Mouse (Mus musculus) T-helper 2 cell (primary cell): Measurements from ENCODE around the gene Nxpe5.

ENCODE experiments used
- in situ Hi-C: fragments of 300-600 bp; cut with MboI, MseI; formaldehyde crosslinking; loops from one replicate; pipeline ENCODE4 v1.15.1; 2025; ENCODE audit warnings: high pct_unique_total_duplicates

Nxpe5 gene

GRCm38 (mm10) chr5:138275216-138276050 lies 49.7 kb downstream of the Nxpe5 start:
- in situ Hi-C loops = no loop called here

DNA sequence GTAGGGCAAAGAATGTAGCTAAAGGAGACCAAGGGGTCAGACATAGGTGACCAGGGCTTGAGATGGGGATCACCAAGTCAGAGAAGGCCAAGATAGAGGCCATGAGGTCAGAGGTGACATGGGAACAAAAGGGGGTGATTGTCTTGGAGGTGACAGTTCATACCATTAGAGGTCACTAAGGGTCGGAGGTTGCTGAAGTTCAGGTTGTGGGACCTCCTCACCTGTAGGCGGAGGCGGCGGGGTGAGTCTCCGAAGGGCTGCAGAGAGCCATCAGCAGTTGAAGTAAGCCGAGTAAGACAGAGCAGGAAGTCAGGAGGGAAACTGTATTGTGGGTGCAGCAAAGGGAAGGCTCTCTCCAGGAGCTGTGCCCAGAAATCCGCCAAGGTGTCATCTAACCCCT lies 52.3 kb downstream of the Nxpe5 start:
- in situ Hi-C loops = no loop called here

GRCm38 (mm10) chr5:138279585-138280424 lies 54.1 kb downstream of the Nxpe5 start, which contains the start of the genes Gm43720, Gpc2 and Stag3:
TSS of gene Gm43720 (minus strand) at chr5:138279958.
TSS of gene Gpc2 (minus strand) at chr5:138280005.
TSS of gene Stag3 (plus strand) at chr5:138280240.
- in situ Hi-C loops = no loop called here

DNA sequence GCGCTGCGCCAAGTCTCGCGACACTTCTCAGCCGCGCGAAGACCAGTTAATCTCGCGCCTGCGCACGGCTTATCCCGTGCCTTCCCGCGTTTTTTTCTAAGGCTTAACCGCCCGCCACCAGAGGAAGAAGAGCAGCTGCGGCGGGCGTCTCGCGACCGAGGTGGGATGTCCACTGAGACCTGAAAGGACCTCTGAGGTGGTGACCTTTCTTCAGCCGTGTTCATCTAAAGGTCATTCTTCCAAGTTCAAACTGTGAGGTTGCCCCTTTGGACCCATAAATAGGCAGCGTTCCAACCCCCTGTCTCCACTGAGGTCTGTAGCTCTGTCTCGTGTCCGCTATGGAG lies 54.7 kb downstream of the Nxpe5 start:
- in situ Hi-C loops = no loop called here

DNA sequence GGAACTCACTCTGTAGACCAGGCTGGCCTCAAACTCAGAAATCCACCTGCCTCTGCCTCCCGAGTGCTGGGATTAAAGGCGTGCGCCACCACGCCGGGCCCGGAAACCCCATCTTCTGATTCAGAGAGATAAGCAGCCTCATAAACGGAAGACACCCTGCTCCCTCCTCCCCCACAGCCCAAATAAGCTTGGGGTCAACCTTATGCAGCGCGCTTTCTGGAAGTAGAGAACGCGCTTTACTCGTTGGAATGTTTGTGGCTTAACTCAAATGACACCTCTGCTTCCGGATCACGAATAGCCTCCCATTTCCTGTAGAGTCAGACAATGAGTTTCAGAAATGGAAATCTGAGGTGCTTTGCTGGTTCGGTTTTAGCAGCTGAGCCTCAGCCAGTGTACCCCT lies 55.1 kb downstream of the Nxpe5 start:
- in situ Hi-C loops = no loop called here

- in situ Hi-C loops = no loop called here
Measured at GRCm38 (mm10) chr5:138281798-138282197, 56.1 kb downstream of the Nxpe5 start.

- in situ Hi-C loops = no loop called here
Measured at GRCm38 (mm10) chr5:138283540-138283939, 57.8 kb downstream of the Nxpe5 start.

- in situ Hi-C loops = no loop called here
Measured at GRCm38 (mm10) chr5:138287861-138288260, 62.2 kb downstream of the Nxpe5 start.

GRCm38 (mm10) chr5:138291638-138292037 lies 65.9 kb downstream of the Nxpe5 start:
- in situ Hi-C loops = no loop called here

DNA sequence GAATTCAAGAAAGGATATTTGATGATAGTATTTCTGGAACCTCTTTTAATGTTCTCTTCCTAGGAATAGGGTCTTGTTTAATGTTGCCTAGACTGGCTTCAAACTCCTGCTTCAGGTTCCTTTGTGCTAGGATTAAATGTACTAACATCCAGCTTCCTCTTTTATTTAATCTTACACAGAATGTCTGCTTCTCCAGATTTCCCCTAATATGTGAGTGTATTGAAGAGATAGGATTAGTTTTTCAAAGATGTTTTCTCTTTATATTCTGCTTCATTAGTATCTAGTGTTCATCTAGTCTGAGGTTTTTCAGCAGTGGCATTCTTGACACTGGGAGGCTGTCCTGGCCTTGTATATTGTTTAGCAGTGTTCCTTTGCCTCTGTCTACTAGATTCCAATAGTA lies 68.5 kb downstream of the Nxpe5 start:
- in situ Hi-C loops = no loop called here

DNA sequence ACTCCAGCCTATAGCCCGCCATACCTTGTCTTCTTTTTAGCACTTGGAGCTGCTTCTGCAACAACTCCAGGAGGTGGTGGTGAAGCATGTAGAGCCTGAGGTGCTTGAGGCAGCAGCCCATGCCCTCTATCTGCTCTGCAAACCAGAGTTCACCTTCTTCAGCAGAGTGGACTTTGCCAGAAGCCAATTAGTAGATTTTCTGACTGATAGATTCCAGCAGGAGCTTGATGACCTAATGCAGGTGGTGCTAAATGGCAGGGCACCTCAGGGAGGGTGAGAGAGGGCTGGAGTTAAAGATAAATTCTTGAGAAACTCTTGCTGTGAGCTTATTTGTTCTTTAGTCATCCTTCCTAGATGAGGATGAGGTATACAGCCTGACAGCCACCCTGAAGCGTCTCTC lies 73.9 kb downstream of the Nxpe5 start:
- in situ Hi-C loops = loop anchor here (10.0 kb wide), 1 partner anchor 175 kb away; no protein-coding TSS in a partner anchor
